Mouse (Mus musculus): ENCODE results near the gene Mbnl2.
"Not testable (repeated sequence)": the region's sequence is repeated elsewhere in the genome, so short reads cannot be mapped to it uniquely, and the experiment has no call there.

The Mbnl2 gene

GRCm38 (mm10) chr14:120330881-120331514 is 55.5 kb downstream of the Mbnl2 start:
- no peak for DNase-seq

- DNase-seq, result no peak
Observed at GRCm38 (mm10) chr14:120333465-120334243, 58.2 kb downstream of the Mbnl2 start.

- DNase-seq, result no peak
Observed at GRCm38 (mm10) chr14:120335366-120335765, 59.9 kb downstream of the Mbnl2 start.

GRCm38 (mm10) chr14:120335871-120336270 is 60.4 kb downstream of the Mbnl2 start:
- no peak for DNase-seq

GRCm38 (mm10) chr14:120336380-120336779 is 60.9 kb downstream of the Mbnl2 start:
- DNase-seq, result no peak

GRCm38 (mm10) chr14:120336841-120337240 is 61.4 kb downstream of the Mbnl2 start:
- no peak for DNase-seq

GRCm38 (mm10) chr14:120337731-120338462 is 62.4 kb downstream of the Mbnl2 start:
- DNase-seq, result no peak

GRCm38 (mm10) chr14:120338706-120339105 is 63.2 kb downstream of the Mbnl2 start:
- no peak for DNase-seq

- no peak for DNase-seq
Observed at GRCm38 (mm10) chr14:120341912-120342311, 66.4 kb downstream of the Mbnl2 start.

- DNase-seq, result no peak
Observed at GRCm38 (mm10) chr14:120342321-120342720, 66.9 kb downstream of the Mbnl2 start.

- DNase-seq, result no peak
Observed at GRCm38 (mm10) chr14:120344641-120345040, 69.2 kb downstream of the Mbnl2 start.

GRCm38 (mm10) chr14:120347410-120348315 is 72.2 kb downstream of the Mbnl2 start:
- DNase-seq, result no peak

GRCm38 (mm10) chr14:120349332-120349731 is 73.9 kb downstream of the Mbnl2 start:
- DNase-seq, result no peak

GRCm38 (mm10) chr14:120352136-120352843 is 76.8 kb downstream of the Mbnl2 start:
- DNase-seq, result no peak

GRCm38 (mm10) chr14:120353211-120353610 is 77.7 kb downstream of the Mbnl2 start:
- DNase-seq, result no peak

- DNase-seq, result no peak
Observed at GRCm38 (mm10) chr14:120354595-120354994, 79.1 kb downstream of the Mbnl2 start.

GRCm38 (mm10) chr14:120355040-120355741 is 79.7 kb downstream of the Mbnl2 start:
- peak; percentile 54 for DNase-seq

GRCm38 (mm10) chr14:120355742-120356440 is 80.4 kb downstream of the Mbnl2 start:
- DNase-seq, result no peak

GRCm38 (mm10) chr14:120357321-120358070 is 82.0 kb downstream of the Mbnl2 start:
- no peak for DNase-seq

GRCm38 (mm10) chr14:120359608-120360007 is 84.1 kb downstream of the Mbnl2 start:
- not testable (repeated sequence) for DNase-seq

Measured in right cerebral cortex, postnatal 14 days (tissue).